Mouse (Mus musculus): Measurements from ENCODE around the gene Efhd1.

DNA sequence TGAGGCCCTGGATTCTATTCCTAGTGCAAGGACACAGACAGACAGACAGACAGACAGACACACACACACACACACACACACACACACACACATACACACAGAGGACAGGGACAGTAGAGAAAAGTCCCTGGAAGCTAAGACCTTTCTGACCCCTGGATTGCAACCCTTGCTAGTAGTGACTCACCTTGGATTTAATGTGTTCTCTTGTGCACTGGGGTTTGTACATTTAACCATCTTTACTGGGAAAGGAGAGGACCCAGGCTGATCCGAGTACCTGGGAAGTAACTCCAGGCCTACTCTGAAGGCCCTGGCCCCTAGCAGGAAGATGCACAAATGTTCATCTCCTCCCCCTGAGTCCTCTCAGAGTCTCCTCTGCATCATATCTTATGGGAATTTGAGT, 7.4 kb downstream of the Efhd1 start:
- TF ChIP-seq POLR2A (IDR thresholded peaks at IDR 0.05; ENCODE audit: low read depth, low read length) (no peak), CTCF (IDR thresholded peaks at IDR 0.05; ENCODE audit: borderline replicate concordance, insufficient read depth, low read length) (no peak)
